Mouse (Mus musculus) lung, postnatal 14 days (tissue): ENCODE data around the gene Gm12253.

ENCODE experiments used
- DNase-seq: peaks from one replicate; pipeline ENCODE4 v3.0.0; 2021

The Gm12253 gene

GRCm38 (mm10) chr11:58432259-58432658, at the start of gene Gm12253:
TSS of gene Gm12253 (plus strand) at chr11:58432559.
- no peak for DNase-seq

DNA sequence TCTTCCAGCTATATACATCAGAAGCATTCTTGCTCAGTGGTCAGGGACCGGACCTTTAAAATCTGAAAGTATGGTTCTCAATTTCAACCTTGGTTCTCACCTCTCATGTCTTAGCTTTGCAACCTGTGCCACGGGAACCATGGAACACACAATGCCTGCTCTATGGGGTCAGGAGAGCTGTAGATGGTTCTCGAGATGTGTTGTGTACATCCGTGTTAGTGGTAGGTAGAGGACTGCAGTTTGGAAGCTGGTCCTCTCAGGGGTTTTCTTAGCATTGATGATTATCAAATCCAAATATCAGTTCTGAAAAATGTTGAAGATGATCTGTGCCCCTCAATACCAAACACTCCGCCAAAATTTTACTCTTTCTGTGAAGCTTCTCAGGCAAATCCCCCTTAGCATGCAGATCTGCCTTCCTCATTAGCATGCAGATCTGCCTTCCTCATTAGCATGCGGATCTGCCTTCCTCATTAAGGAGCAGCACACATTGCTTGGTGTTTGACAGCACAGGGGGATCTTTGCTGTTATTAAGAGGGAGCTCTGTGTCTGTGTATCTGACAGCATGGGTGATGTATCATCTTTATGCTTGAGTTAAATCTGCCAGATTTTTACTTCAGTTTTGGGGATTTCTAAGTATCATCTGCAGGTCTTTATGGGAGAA, 32.2 kb upstream of the Gm12253 start:
- DNase-seq: no peak

DNA sequence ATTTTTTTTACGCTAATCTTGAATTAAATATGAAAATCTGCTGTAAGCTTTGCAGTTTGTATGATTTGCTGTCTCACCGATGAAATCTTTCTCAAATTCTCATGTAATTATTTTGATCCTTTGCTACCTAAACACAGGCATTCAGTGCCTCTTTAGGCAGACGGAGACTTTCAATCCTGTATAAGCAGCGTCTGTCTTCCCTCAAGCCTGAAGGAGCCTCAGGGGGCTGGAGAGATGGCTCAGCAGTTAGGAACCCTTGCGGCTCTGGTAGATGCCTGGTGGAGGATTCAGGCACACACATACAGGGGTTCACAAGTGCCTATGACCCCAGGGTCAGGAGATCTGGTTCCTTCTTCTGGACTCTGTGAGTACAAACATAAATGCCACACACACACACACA, 31.7 kb upstream of the Gm12253 start:
- DNase-seq: no peak

DNA sequence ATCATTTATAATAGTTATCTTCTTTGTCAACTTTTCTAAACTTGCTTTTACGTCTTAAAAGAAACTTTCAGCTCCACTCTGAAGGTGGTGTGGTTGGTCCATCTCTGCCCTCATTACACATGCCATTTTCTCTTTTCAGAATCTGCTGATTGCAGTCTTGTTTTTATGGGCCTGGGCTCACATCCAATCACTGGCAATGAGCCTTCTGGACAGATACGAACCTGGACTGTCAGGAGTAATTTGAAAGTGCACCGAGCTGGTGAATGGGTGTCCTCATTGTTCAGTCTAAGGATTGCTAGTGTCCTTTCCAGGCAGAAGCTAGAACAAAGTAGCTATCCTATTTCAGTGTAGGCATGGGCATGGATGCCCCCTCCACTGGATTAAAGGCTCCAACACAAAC, 24.3 kb upstream of the Gm12253 start:
- DNase-seq: no peak

- DNase-seq: no peak
These were observed 14.0 kb upstream of the Gm12253 start for GRCm38 (mm10) chr11:58418336-58418735.

DNA sequence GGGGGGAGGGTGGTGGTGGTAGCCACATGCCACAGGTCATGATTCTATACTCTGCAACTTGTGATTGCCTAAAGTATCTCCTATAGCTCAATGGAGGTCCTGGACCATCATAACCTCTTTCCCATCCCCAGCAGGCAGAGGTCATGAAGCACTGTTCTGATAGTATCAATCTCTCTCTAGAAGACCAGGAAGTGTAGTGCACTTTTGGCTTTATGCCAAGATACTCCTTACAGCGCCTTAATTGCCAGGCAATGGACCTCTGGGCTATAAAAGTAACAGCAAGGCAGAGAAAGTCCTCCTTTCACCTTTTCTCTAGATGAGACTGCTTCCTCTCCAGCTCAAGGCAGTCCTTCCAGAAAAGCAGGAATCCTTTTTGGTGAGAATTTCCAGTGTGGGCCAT, 11.5 kb upstream of the Gm12253 start, which contains the start of gene 1810065E05Rik:
Gene 1810065E05Rik, plus strand, starts transcription at position 297 of the 400 bp plus-strand sequence.
- no peak for DNase-seq

- no peak for DNase-seq
These were observed 5.5 kb downstream of the Gm12253 start for GRCm38 (mm10) chr11:58437866-58438265.

- DNase-seq: no peak
These were observed 20.4 kb downstream of the Gm12253 start, which contains the start of gene Lypd9 for GRCm38 (mm10) chr11:58452759-58453158. TSS of gene Lypd9 (minus strand) at chr11:58452923.

DNA sequence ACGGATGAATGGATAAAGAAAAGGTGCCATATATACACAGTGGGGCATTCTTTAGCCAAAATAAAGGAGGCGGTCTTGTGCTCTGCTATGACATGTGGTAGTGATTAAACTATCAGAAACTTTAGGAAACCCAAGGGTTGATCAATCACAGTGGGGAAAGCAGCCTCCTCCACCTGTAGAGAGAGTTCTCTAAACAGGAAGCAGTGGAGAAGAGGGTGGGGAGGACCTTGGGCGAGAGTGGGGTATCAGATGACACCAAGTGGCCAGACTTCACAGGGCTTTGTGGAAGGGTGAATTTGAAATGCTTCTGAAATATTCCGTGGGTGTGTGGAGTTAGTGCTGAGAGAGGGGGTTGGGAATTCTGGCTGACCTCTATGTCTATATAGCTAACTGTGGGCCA, 21.2 kb downstream of the Gm12253 start:
- DNase-seq: no peak

- no peak for DNase-seq
These were observed 29.8 kb downstream of the Gm12253 start, which contains the start of gene Olfr30 for GRCm38 (mm10) chr11:58462170-58462569. TSS of gene Olfr30 (minus strand) at chr11:58462270.
